Mouse (Mus musculus) forebrain, embryonic 11.5 days (tissue): ENCODE measurements around the gene Rpl5. TPM values are rescaled to one million over a fixed set of nuclear protein-coding genes. Genes with fewer than 3 reads are reported as not detected.
"Not testable (repeated sequence)": the region's sequence is repeated elsewhere in the genome, so short reads cannot be mapped to it uniquely, and the experiment has no call there.

Source experiments
- ATAC-seq: fragments of 200-750 bp; cut with Nextera tagmentation; replicated peaks from 2 replicates; pipeline ENCODE4 v1.8.0; 2017; ENCODE audit warnings: moderate TSS enrichment; ENCODE audit not compliant: low FRiP score
- DNase-seq: peaks from one replicate; pipeline ENCODE4 v3.0.0-alpha.2; 2017; ENCODE audit warnings: low spot score
- H3K27ac ChIP-seq: fragments of 300-500 bp; sonication (generic); 2 replicates; pipeline ENCODE4 v1.5.1; 2014; ENCODE audit warnings: low read depth, low read length
- H3K27me3 ChIP-seq: fragments of 300-500 bp; sonication (generic); 2 replicates; pipeline ENCODE4 v1.6.1; 2014; ENCODE audit warnings: mild to moderate bottlenecking, low read length, mixed read lengths; ENCODE audit not compliant: control insufficient read depth, insufficient read depth
- H3K36me3 ChIP-seq: fragments of 300-500 bp; sonication (generic); 2 replicates; pipeline ENCODE4 v1.6.1; 2014; ENCODE audit warnings: mild to moderate bottlenecking, low read length, moderate library complexity, mixed read lengths; ENCODE audit not compliant: control insufficient read depth, insufficient read depth
- H3K4me1 ChIP-seq: fragments of 300-500 bp; sonication (generic); replicated peaks from 2 replicates; pipeline ENCODE4 v1.6.1; 2014; ENCODE audit warnings: low read length, mixed read lengths; ENCODE audit not compliant: control insufficient read depth, insufficient read depth
- H3K4me2 ChIP-seq: fragments of 300-500 bp; sonication (generic); 2 replicates; pipeline ENCODE4 v1.6.1; 2014; ENCODE audit warnings: low read depth, mild to moderate bottlenecking, low read length, moderate library complexity, mixed read lengths; ENCODE audit not compliant: severe bottlenecking
- H3K4me3 ChIP-seq: fragments of 300-500 bp; sonication (generic); 2 replicates; pipeline ENCODE4 v1.5.1; 2014; ENCODE audit warnings: low read depth, low read length
- H3K9ac ChIP-seq: fragments of 300-500 bp; sonication (generic); 2 replicates; pipeline ENCODE4 v1.6.1; 2014; ENCODE audit warnings: low read length
- H3K9me3 ChIP-seq: fragments of 300-500 bp; sonication (generic); 2 replicates; pipeline ENCODE4 v1.6.1; 2016; ENCODE audit warnings: low read length, mixed read lengths; ENCODE audit not compliant: control insufficient read depth
- WGBS: fragments of 180-500 bp; shearing (Covaris S2); extraction: QIAGEN DNeasy Blood & Tissue Kit; methylation state at CpG from one replicate; pipeline ENCODE4 v1.1.7; 2014; 5-methylcytosine and 5-hydroxymethylcytosine counted together
- polyA plus RNA-seq: library from polyadenylated mRNA; unstranded; fragments of >200 nt; fragmentation: Nextera tagmentation; extraction: Ambion mirVana; gene quantifications from 2 replicates; pipeline ENCODE4 v1.2.1, GENCODE M21; 2014

The Rpl5 gene
- polyA plus RNA-seq, 1 experiment from 2014 or later = 84.4 TPM

GRCm38 (mm10) chr5:107880710-107881109 is 19.6 kb upstream of the Rpl5 start:
- no peaks in the 10 kb centered on the region for H3K9me3 ChIP-seq
- H3K4me3 ChIP-seq = no peak overlapping the region
- no peaks in the 10 kb centered on the region for H3K36me3 ChIP-seq
- H3K4me1 ChIP-seq = no peaks in the 10 kb centered on the region
- H3K9ac ChIP-seq = no peak overlapping the region
- DNase-seq = no peak
- 81% methylated on average over 5 of the region's 5 CpGs for WGBS
- H3K27ac ChIP-seq = no peak overlapping the region
- no peak overlapping the region for H3K4me2 ChIP-seq
- H3K27me3 ChIP-seq = no peaks in the 10 kb centered on the region
- no peak for ATAC-seq

GRCm38 (mm10) chr5:107889994-107890888 is 10.1 kb upstream of the Rpl5 start:
- Histone ChIP-seq H3K4me1 (no peaks in the 10 kb centered on the region), H3K4me3 (no peak overlapping the region), H3K9me3 (no peaks in the 10 kb centered on the region), H3K9ac (no peak overlapping the region), H3K27me3 (no peaks in the 10 kb centered on the region), H3K36me3 (no peaks in the 10 kb centered on the region), H3K4me2 (no peak overlapping the region), H3K27ac (no peak overlapping the region)
- DNase-seq (no peak), ATAC-seq (no peak)
- WGBS = 59% methylated on average over 9 of the region's 9 CpGs

GRCm38 (mm10) chr5:107891515-107891914 is 8.8 kb upstream of the Rpl5 start:
- not testable (repeated sequence) for H3K36me3 ChIP-seq, H3K9me3 ChIP-seq, H3K4me3 ChIP-seq, H3K9ac ChIP-seq, ATAC-seq, H3K27ac ChIP-seq, H3K27me3 ChIP-seq, DNase-seq, H3K4me1 ChIP-seq, H3K4me2 ChIP-seq
- WGBS = 80% methylated on average over 1 of the region's 1 CpGs

DNA sequence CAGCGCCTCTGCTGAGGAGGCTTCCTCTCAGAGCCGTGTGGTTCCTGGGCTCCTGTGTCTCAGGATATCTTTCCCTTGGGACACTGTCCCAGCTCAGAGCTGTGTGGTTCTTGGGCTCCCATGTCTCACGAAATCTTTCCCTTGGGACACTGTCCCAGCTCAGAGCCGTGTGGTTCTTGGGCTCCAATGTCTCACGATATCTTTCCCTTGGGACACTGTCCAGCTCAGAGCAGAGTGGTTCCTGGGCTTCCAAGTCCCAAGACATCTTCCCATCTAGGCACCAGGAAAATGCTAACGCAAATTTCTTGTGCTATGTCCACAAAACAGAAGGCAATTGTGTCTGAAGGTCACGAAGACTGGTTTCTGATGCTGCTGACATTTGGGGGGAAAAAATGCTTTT is 5.6 kb upstream of the Rpl5 start:
- no peaks in the 10 kb centered on the region for H3K4me1 ChIP-seq
- no peak overlapping the region for H3K9ac ChIP-seq
- DNase-seq = no peak
- H3K27me3 ChIP-seq = no peaks in the 10 kb centered on the region
- no peaks in the 10 kb centered on the region for H3K36me3 ChIP-seq
- H3K4me2 ChIP-seq = no peak overlapping the region
- no peak for ATAC-seq
- no peak overlapping the region for H3K4me3 ChIP-seq
- H3K9me3 ChIP-seq = no peaks in the 10 kb centered on the region
- no peak overlapping the region for H3K27ac ChIP-seq
- 75% methylated on average over 7 of the region's 7 CpGs for WGBS

DNA sequence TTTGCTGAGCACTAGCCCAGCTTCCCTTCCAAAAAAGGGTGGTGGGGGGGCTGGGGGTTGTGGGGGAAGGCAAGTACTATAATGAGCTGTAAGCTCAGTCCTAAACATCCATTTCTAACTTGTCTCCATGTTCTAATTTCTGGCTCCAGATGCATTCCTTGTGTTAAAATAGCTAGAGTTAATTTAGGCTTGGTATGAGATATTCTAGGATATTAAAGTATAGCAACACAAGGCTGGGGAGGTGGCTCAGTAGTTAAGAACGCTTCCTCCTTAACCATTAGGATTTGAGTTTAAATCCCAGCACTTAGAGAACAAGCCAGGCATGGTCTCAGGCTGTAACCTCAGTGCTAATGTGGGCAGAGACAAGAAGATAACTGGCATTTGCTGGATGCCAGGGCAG is 4.0 kb upstream of the Rpl5 start:
- ATAC-seq = no peak
- H3K27ac ChIP-seq = no peak overlapping the region
- H3K36me3 ChIP-seq = no peaks in the 10 kb centered on the region
- H3K27me3 ChIP-seq = no peaks in the 10 kb centered on the region
- H3K4me3 ChIP-seq = no peak overlapping the region
- no peak overlapping the region for H3K4me2 ChIP-seq
- H3K9ac ChIP-seq = no peak overlapping the region
- DNase-seq = no peak
- H3K9me3 ChIP-seq = no peaks in the 10 kb centered on the region
- no peaks in the 10 kb centered on the region for H3K4me1 ChIP-seq
- WGBS = 71% methylated on average over 1 of the region's 1 CpGs

GRCm38 (mm10) chr5:107901014-107901615 is 813 bp downstream of the Rpl5 start:
- no peaks in the 10 kb centered on the region for H3K27me3 ChIP-seq
- peaks cover 4% of the 10 kb centered on the region; the same call in 1 of the 2 replicates for H3K4me1 ChIP-seq
- DNase-seq (no peak), ATAC-seq (peak; percentile 42; the same call in 1 of the 2 replicates)
- WGBS = under 1% methylated on average over 23 of the region's 23 CpGs
- peak overlapping the region; percentile 43 for H3K4me2 ChIP-seq
- H3K36me3 ChIP-seq = peaks cover 6% of the 10 kb centered on the region; the same call in 1 of the 2 replicates
- peak overlapping the region; percentile 59; the same call in 1 of the 2 replicates for H3K27ac ChIP-seq
- H3K9me3 ChIP-seq = no peaks in the 10 kb centered on the region
- H3K4me3 ChIP-seq = peak overlapping the region; percentile 99
- H3K9ac ChIP-seq = peak overlapping the region; percentile 98

GRCm38 (mm10) chr5:107904325-107904724 is 4.0 kb downstream of the Rpl5 start:
- no peak for ATAC-seq
- no peaks in the 10 kb centered on the region for H3K9me3 ChIP-seq
- DNase-seq = no peak
- 80% methylated on average over 3 of the region's 3 CpGs for WGBS
- peaks cover 25% of the 10 kb centered on the region; the same call in 1 of the 2 replicates for H3K36me3 ChIP-seq
- H3K27ac ChIP-seq = no peak overlapping the region
- no peaks in the 10 kb centered on the region for H3K27me3 ChIP-seq
- no peak overlapping the region for H3K4me3 ChIP-seq
- H3K9ac ChIP-seq = no peak overlapping the region
- no peak overlapping the region for H3K4me2 ChIP-seq
- peaks cover 4% of the 10 kb centered on the region; the same call in 1 of the 2 replicates for H3K4me1 ChIP-seq

DNA sequence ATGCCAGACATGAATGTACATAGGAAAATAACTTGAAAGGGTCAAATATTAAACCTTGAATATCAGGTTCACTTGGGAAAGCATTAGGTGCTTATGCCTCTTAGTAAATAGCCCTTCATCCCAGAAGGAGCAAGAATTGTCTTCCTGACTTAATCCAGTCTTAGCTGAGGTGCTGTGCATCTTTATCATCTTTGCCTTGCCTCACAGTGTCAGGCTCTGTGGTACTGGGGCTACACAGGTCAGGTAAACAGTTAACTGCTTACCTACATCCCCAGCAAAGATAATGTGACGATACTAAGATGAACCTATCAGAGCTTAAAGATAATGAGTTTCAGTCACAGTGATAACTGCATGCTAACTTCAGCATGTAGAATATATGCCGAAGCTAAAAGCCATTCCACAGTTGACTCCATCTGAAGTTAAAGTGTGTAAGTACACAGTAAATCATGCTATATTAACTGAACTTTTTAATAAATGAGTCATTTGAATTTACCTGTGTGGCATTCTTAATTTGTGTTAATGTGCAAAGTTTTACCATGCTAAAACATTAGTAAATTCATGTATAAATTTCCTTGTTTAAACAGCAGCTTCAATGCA is 8.3 kb downstream of the Rpl5 start:
- Histone ChIP-seq H3K9ac (no peak overlapping the region), H3K9me3 (no peaks in the 10 kb centered on the region), H3K27ac (no peak overlapping the region), H3K27me3 (no peaks in the 10 kb centered on the region), H3K4me2 (no peak overlapping the region), H3K4me3 (no peak overlapping the region), H3K36me3 (peaks cover 25% of the 10 kb centered on the region; the same call in 1 of the 2 replicates), H3K4me1 (no peaks in the 10 kb centered on the region)
- whole genome bisulfite sequencing = 95% methylated on average over 2 of the region's 2 CpGs
- ATAC-seq (no peak), DNase-seq (no peak)
